17 mouse cellular contexts compared by ENCODE assay signal in genomic region chr12:8093437-8093836, GRCm38 (mm10).
DNase-seq lines count a peak whose midpoint lies in the region; TF ChIP-seq lines count a peak whose summit lies in the region.
"Had no signal": no experiment of that assay in that cellular context is flagged by ENCODE, and none has a peak within 500 bp of the region (broad histone marks: within the 10 kb centered on the region; RNA-seq: fewer than 3 reads in every experiment).

No protein-coding gene starts in this region.

- no peak for TF ChIP-seq RAD21 in MEL (IDR thresholded peaks at IDR 0.05; ENCODE audit: low read depth, low read length)

- TF ChIP-seq CTCF in MEL (IDR thresholded peaks at IDR 0.05 in 2 of 3, conservative IDR thresholded peaks at IDR 0.05 in 1 of 3; ENCODE audit: control insufficient read depth in 1 of 3, insufficient read depth in 1 of 3, low read depth in 2 of 3, low read length in 3 of 3, poor library complexity in 1 of 3, severe bottlenecking in 1 of 3), result no peak

- H3K4me3 ChIP-seq in MEL (ENCODE audit: control insufficient read depth in 1 of 2, insufficient read depth in 1 of 2, low read depth in 2 of 2, low read length in 2 of 2), result no peak overlapping the region

- no peaks in the 10 kb centered on the region for H3K27me3 ChIP-seq in MEL (ENCODE audit: control insufficient read depth in 1 of 2, insufficient read depth in 2 of 2, low read length in 2 of 2)
- H3K27me3 ChIP-seq: CH12.LX, Patski had no signal

- peaks cover 13 to 24% of the 10 kb centered on the region in 2 experiments for H3K4me1 ChIP-seq in MEL (ENCODE audit: control insufficient read depth in 1 of 2, insufficient read depth in 2 of 2, low read length in 2 of 2)

- peak; percentile 52 for DNase-seq in MEL (ENCODE audit: low read depth, low spot score)
- no peak for DNase-seq in frontal cortex, adult 2 months (ENCODE audit: extremely low spot score in 1 of 2, low spot score in 1 of 2)
- DNase-seq: adrenal gland, adult 2 months; adrenal gland, adult 8-10 months; adrenal gland, postnatal 10 days; adrenal gland, postnatal 14 days; adrenal gland, postnatal 25 days; adrenal gland, postnatal 36 days; B cell, adult 2 months; cerebellum, adult 11 months; cerebellum, adult 11-12 months; cerebellum, adult 18-20 months; cerebellum, adult 2 months; cerebellum, adult 8-10 months had no signal

- H3K27ac ChIP-seq in MEL (ENCODE audit: control insufficient read depth, low read depth, low read length), result peak overlapping the region; percentile 25; the same call in 1 of the 2 replicates

- TF ChIP-seq POLR2A in MEL (IDR thresholded peaks at IDR 0.05; ENCODE audit: control insufficient read depth in 1 of 2, insufficient read depth in 1 of 2, low read depth in 1 of 2, low read length in 2 of 2, poor library complexity in 1 of 2), result no peak

- H3K36me3 ChIP-seq in MEL (ENCODE audit: control insufficient read depth in 1 of 2, insufficient read depth in 2 of 2, low read length in 2 of 2), result peaks cover 0 to 21% of the 10 kb centered on the region in 2 experiments; a peak in 2 of 4 replicates
- H3K36me3 ChIP-seq: G1E had no signal

- no peaks in the 10 kb centered on the region for H3K79me2 ChIP-seq in MEL (ENCODE audit: control insufficient read depth, insufficient read depth, low read length, poor library complexity)

- no peaks in the 10 kb centered on the region for H3K9me3 ChIP-seq in MEL (replicated peaks; ENCODE audit: insufficient read depth, low read length)

- no peak overlapping the region for H3K9ac ChIP-seq in MEL (ENCODE audit: control insufficient read depth, low read depth, low read length, poor library complexity, severe bottlenecking)

- TF ChIP-seq EP300 in MEL (IDR thresholded peaks at IDR 0.05; ENCODE audit: low read depth in 1 of 2, low read length in 2 of 2), result peak; percentile 47 to 64; a peak in 3 of 4 replicates

TF ChIP-seq in MEL, 35 proteins besides CTCF, POLR2A, EP300 and RAD21:
- TF ChIP-seq GATA1 (IDR thresholded peaks at IDR 0.05; ENCODE audit: low read depth, low read length), result peak; percentile 46; the same call in 1 of the 2 replicates
- peak; percentile 40; the same call in 1 of the 2 replicates for TF ChIP-seq TCF12 (IDR thresholded peaks at IDR 0.05; ENCODE audit: low read depth, low read length)
- 0 out of 2 replicates have a peak, but pooled peaks have one; percentile 6 for TF ChIP-seq RCOR1 (IDR thresholded peaks at IDR 0.05; ENCODE audit: low read depth, low read length)
- TF ChIP-seq ZMIZ1 (IDR thresholded peaks at IDR 0.05; ENCODE audit: low read depth, low read length), result no peak
- TF ChIP-seq ZNF384 (IDR thresholded peaks at IDR 0.05; ENCODE audit: low read depth, low read length), result no peak
- TF ChIP-seq ETS1 (IDR thresholded peaks at IDR 0.05; ENCODE audit: low read depth, low read length), result peak; percentile 27; the same call in 1 of the 2 replicates
- TF ChIP-seq TAL1 (IDR thresholded peaks at IDR 0.05; ENCODE audit: low read length), result peak; percentile 44
